Mouse (Mus musculus): ENCODE data around the gene 1700001O22Rik.

DNA sequence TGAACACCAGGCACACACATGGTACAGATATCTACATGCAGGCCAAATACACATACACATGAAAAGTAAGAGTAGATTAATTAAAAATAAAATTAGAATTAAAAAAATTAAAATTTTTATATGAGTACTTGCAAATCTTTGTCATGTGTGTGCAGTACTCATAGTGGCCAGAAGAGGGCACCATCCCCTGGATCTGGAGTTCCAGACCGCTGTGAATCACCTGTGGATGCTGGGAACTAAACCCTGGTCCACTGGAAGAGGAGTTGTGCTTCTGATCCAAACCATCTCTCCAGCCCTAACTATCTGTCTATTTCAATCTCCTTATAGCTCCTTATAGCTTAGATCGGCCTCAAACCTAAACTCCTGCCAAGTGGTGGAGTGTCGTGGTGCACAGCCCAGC lies 17.6 kb upstream of the 1700001O22Rik start:
- TF ChIP-seq CTCF (conservative IDR thresholded peaks at IDR 0.05; ENCODE audit: low read length) = peak; percentile 77
- TF ChIP-seq NANOG (IDR thresholded peaks at IDR 0.05; ENCODE audit: borderline replicate concordance, low read length) = no peak

All from E14TG2a.4 (cell line).